Mouse (Mus musculus): Measurements from ENCODE around the gene Mfap1b. TPM values are rescaled to one million over a fixed set of nuclear protein-coding genes. Genes with fewer than 3 reads are reported as not detected.
"Not testable (repeated sequence)": the region's sequence is repeated elsewhere in the genome, so short reads cannot be mapped to it uniquely, and the experiment has no call there.

Mfap1b gene
- 10 to 100 TPM; 39.4 to 47.4 (median 43.8) TPM for total RNA-seq (2022)

DNA sequence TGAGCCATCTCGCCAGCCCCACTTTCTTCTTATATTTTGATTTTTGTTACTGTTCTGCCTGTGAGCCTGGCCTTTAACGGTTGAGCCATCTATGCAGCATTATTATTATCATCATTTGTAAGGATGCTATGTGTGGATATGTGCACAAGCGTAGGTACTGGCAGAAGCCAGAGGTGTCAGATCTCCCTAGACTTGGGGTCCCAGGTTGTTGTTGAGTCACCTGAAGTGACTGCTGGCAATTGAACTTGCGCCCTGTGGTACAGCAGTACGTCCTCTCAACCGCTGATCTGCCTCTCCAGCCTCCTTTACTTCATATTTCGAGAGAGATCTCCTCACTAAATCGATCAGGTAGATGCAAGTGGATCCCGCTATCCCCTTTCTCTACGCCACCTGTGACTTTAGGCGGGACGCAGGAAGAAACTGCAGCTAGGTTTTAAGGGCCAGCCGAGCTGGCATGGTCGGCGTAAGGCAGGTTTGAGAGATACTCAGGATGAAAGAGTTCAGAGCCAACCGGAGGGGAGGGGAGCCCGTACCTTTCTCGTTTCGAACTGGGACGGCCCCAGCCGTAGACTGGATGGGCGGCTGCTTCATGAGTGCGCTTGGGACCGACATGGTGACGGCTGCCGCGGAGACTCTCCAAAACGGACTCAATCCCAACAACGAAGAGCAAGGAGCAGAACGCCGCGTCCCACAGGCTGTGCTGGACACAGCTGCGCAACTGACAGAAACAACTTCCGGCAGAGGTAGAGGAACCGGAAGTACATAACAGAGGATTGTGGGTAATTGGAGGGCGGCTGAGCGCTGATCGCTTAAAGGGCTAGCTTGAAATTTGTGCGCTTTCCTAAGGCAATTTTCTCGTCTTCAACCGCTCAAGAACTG, at the start of gene Mfap1b:
Gene Mfap1b, minus strand, starts transcription at position 767 of the 879 bp plus-strand sequence.
- peak; percentile 57 to 82 for DNase-seq (ENCODE audit: low spot score in 2 of 2)

GRCm38 (mm10) chr2:121522830-121523229, 49.0 kb upstream of the Mfap1b start:
- DNase-seq (ENCODE audit: low spot score in 2 of 2), result not testable (repeated sequence)

DNA sequence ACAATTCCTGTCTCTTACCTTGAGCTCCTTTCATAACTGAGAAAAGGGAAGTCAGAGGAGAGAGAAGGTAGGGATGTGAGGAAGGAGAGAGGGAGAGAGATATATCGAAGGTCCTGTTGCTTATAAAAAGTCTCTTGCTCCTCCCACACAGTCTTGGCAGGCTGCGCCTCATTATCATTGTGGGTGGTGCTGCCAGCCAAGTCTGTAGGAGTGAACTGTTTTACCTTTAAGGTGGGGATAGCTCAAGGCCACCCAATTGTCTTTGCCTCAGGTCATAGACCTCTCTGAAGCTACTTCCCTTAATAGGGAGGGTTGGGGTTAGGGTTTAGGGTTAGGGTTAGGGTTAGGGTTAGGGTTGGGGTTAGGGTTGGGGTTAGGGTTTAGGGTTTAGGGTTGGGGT, 48.1 kb upstream of the Mfap1b start:
- peak in 1 of 2 experiments; percentile 55 for DNase-seq (ENCODE audit: low spot score in 2 of 2)

DNA sequence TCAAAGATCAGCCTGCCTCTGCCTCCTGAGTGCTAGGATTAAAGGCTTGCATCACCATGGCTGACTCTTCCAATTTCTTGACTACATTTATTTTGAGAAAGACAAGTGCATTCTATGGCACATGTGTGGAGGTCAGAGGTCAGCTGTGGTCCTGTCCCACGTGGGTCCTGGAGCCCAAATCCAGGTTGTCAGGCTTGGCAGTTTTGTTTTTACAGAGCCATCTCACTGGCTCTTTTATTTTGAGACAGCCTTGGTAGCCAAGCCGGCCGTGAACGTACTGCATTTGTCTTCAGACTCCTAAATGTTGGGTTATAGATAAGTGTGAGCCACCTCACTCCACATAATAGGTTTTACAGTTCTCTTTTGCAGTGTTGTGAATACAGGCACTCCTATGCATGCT, 44.8 kb upstream of the Mfap1b start:
- not testable (repeated sequence) for DNase-seq (ENCODE audit: low spot score in 2 of 2)

GRCm38 (mm10) chr2:121518106-121518505, 44.2 kb upstream of the Mfap1b start:
- no peak for DNase-seq (ENCODE audit: low spot score in 2 of 2)

DNA sequence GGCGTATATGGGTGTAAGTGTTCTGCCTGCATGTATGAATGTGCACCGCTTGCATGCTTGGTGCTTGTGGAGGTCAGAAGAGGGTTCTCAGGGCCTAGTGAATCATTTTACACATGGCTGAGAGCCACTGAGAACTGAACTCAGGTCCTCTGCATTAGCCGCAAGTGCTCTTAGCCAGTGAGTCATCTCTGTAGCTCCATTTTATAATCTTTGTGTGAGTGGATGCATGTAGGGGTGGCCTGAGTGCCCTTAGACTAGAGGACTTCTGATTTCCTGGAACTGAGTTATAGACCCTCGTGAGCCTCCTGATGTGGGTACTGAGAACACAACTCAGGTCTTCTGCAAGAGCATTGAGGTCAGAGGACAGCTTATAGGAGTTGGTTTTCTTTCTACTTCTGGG, 40.3 kb upstream of the Mfap1b start:
- no peak for DNase-seq (ENCODE audit: low spot score in 2 of 2)

GRCm38 (mm10) chr2:121512991-121513765, 39.3 kb upstream of the Mfap1b start:
- not testable (repeated sequence) for DNase-seq (ENCODE audit: low spot score in 2 of 2)

DNA sequence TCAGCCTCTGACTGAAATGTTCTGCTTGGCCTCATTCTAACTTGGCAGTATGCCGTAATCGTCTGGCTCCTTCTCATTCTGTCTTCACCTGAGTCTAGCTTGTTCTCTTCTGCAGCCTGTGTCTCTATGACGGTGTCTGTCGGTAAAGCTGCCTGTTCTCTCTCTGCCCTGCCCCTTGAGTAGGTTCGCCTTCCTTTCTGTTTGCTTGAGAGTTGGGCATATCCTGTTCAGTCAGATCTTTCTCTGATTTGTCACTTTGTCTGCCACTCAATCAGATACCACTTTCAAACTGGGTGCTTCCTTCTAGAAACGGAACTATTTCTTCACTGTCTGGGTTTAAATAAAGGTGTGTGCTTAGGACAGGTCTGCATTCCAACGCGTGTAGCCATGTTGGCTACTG, 37.5 kb upstream of the Mfap1b start:
- DNase-seq (ENCODE audit: low spot score in 2 of 2), result no peak

- DNase-seq (ENCODE audit: low spot score in 2 of 2), result peak; percentile 21 to 34
Measured at GRCm38 (mm10) chr2:121509584-121509983, 35.7 kb upstream of the Mfap1b start.

- no peak for DNase-seq (ENCODE audit: low spot score in 2 of 2)
Measured at GRCm38 (mm10) chr2:121507951-121508330, 34.1 kb upstream of the Mfap1b start.

- DNase-seq (ENCODE audit: low spot score in 2 of 2), result no peak
Measured at GRCm38 (mm10) chr2:121507173-121507950, 33.5 kb upstream of the Mfap1b start.

DNA sequence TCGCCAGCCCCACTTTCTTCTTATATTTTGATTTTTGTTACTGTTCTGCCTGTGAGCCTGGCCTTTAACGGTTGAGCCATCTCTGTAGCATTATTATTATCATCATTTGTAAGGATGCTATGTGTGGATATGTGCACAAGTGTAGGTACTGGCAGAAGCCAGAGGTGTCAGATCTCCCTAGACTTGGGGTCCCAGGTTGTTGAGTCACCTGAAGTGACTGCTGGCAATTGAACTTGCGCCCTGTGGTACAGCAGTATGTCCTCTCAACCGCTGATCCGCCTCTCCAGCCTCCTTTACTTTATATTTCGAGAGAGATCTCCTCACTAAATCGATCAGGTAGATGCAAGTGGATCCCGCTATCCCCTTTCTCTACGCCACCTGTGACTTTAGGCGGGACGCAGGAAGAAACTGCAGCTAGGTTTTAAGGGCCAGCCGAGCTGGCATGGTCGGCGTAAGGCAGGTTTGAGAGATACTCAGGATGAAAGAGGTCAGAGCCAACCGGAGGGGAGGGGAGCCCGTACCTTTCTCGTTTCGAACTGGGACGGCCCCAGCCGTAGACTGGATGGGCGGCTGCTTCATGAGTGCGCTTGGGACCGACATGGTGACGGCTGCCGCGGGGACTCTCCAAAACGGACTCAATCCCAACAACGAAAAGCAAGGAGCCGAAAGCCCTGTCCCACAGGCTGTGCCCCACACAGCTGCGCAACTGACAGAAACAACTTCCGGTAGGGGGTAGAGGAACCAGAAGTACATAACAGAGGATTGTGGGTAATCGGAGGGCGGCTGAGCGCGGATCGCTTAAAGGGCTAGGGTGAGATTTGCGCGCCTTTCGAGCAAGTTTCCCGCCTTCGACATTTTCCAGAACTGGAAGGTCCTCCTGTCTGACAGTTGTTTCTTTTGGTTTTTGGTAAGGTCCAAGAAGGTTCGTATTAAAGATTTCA, 32.3 kb upstream of the Mfap1b start, which contains the start of the genes Mfap1a and Wdr76:
Gene Mfap1a, minus strand, starts transcription at position 724 of the 941 bp plus-strand sequence.
Gene Wdr76, plus strand, starts transcription at position 782 of the 941 bp plus-strand sequence.
- peak; percentile 69 to 77 for DNase-seq (ENCODE audit: low spot score in 2 of 2)

DNA sequence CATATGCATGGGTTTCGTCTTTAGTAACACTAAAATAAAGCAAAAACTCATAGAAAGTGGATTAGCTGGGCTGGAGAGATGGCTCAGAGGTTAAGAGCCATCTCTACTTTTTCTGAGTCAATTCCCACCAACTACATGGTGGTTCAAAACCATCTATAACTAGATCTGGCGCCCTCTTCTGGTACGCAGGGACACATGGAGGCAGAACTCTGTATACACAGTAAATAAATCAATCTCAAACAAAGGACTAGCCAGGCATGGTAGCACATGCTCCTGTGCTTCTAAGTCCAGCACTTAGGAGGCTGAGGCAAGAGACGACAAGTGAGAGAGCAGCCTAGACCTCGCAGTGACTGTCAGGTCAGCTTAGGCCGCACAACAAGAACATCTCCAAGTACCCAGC, 27.7 kb upstream of the Mfap1b start:
- not testable (repeated sequence) for DNase-seq (ENCODE audit: low spot score in 2 of 2)

GRCm38 (mm10) chr2:121484403-121484802, 10.5 kb upstream of the Mfap1b start:
- DNase-seq (ENCODE audit: low spot score in 2 of 2), result not testable (repeated sequence)

- DNase-seq (ENCODE audit: low spot score in 2 of 2), result no peak
Measured at GRCm38 (mm10) chr2:121483576-121483975, 9.7 kb upstream of the Mfap1b start.

- not testable (repeated sequence) for DNase-seq (ENCODE audit: low spot score in 2 of 2)
Measured at GRCm38 (mm10) chr2:121480916-121481315, 7.0 kb upstream of the Mfap1b start.

- no peak for DNase-seq (ENCODE audit: low spot score in 2 of 2)
Measured at GRCm38 (mm10) chr2:121480498-121480897, 6.6 kb upstream of the Mfap1b start.

DNA sequence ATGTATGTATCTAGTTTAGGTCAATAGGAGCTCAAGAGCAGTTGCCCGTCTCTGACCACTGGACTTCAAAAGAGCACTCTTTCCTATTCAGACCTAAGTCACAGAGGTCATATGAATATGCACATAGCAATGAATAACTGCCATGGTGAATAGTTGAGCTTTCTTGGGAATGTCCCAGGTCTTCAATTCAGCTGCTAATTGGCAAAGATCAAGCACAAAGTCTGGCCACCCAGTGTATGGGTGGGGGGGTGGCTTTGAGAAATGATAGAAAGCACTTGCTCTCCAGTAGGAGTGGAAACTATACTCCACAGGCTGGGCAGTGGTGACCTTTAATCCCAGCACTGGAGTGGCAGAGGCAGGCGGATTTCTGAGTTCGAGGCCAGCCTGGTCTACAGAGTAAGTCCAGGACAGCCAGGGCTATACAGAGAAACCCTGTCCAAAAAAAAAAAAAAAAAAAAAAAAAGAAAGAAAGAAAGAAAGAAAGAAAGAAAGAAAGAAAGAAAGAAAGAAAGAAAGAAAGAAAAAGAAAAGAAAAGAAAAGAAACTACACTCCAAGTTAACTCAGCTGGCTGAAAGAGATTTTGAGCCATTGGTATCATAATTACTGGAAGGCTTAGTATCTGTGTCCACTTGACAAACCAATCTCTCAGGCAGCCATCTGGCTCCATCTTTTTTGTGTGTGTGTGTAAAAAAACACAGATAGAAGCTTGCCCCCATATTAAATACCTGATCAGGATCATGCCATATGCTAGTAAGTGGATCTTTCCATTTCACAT, 3.8 kb upstream of the Mfap1b start:
- no peak for DNase-seq (ENCODE audit: low spot score in 2 of 2)

DNA sequence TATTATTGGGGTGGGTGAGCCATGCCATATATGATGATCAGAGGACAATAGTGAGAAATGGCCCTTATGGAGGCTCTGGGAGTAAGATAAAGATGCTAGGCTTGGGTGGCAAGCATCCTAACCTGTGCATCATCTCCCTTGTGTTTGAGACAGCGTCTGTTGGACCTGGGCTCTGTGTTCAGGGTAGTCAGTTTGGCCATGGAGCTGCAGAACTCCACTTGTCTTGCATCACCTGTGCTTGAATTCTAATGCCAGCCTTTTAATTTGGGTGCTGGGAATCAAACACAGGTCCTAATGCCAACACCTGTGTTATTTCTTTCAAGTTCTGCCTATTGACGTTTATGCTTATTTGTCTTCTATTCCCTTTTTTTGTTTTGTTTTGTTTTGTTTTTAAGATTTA, 1.4 kb upstream of the Mfap1b start:
- DNase-seq (ENCODE audit: low spot score in 2 of 2), result not testable (repeated sequence)
